Mouse (Mus musculus) brain, embryonic 14.5 days (tissue): ENCODE measurements around the gene Gc. TPM values are rescaled to one million over a fixed set of nuclear protein-coding genes. Genes with fewer than 3 reads are reported as not detected.

ENCODE experiments used
- DNase-seq: peaks from one replicate; pipeline ENCODE4 v3.0.0-alpha.2; 2011; ENCODE audit warnings: low read depth
- CTCF ChIP-seq: fragments of 200-500 bp; IDR thresholded peaks from 2 replicates; pipeline ENCODE4 v1.5.1; 2012; ENCODE audit warnings: inconsistent platforms, mild to moderate bottlenecking, moderate library complexity, borderline replicate concordance; ENCODE audit not compliant: insufficient read depth, insufficient read length; ENCODE audit errors: extremely low read depth
- POLR2A ChIP-seq: fragments of 200-500 bp; IDR thresholded peaks from 2 replicates; pipeline ENCODE4 v1.6.1; 2012; ENCODE audit warnings: mild to moderate bottlenecking, inconsistent platforms, borderline replicate concordance; ENCODE audit not compliant: poor library complexity, insufficient read depth, insufficient read length, severe bottlenecking; ENCODE audit errors: extremely low read depth
- polyA plus RNA-seq: library from polyadenylated mRNA; depleted of rRNA; stranded (reverse); fragments of >200 nt; gene quantifications from 2 replicates; pipeline ENCODE4 v1.2.3, GENCODE M21; 2012; rRNA removed

Gc gene
- polyA plus RNA-seq, 1 experiment: 0.27 TPM

GRCm38 (mm10) chr5:89411536-89411935 is 46.2 kb downstream of the Gc start:
- TF ChIP-seq POLR2A (no peak), CTCF (no peak)
- peak; percentile 45 for DNase-seq

GRCm38 (mm10) chr5:89407376-89408082 is 50.2 kb downstream of the Gc start:
- DNase-seq: no peak
- TF ChIP-seq POLR2A: no peak
- TF ChIP-seq CTCF: no peak

GRCm38 (mm10) chr5:89405132-89405531 is 52.6 kb downstream of the Gc start:
- DNase-seq: no peak
- TF ChIP-seq CTCF: no peak
- no peak for TF ChIP-seq POLR2A

- no peak for DNase-seq
- TF ChIP-seq POLR2A (no peak), CTCF (no peak)
Observed at GRCm38 (mm10) chr5:89390405-89390804, 67.3 kb downstream of the Gc start.

GRCm38 (mm10) chr5:89384204-89384603 is 73.5 kb downstream of the Gc start:
- DNase-seq: peak; percentile 77
- TF ChIP-seq CTCF: peak; percentile 54
- no peak for TF ChIP-seq POLR2A

- TF ChIP-seq CTCF (no peak), POLR2A (no peak)
- no peak for DNase-seq
Observed at GRCm38 (mm10) chr5:89381340-89381739, 76.4 kb downstream of the Gc start.

- no peak for DNase-seq
- TF ChIP-seq POLR2A (no peak), CTCF (no peak)
Observed at GRCm38 (mm10) chr5:89370140-89370539, 87.6 kb downstream of the Gc start.

GRCm38 (mm10) chr5:89368045-89368743 is 89.5 kb downstream of the Gc start:
- no peak for TF ChIP-seq POLR2A
- no peak for TF ChIP-seq CTCF
- peak; percentile 19 for DNase-seq

Other genes with a start within 250 kb of the Gc start
- 0.04 and 0.14 TPM in 2 replicates for gene Npffr2, start 69.5 kb upstream of the Gc start, polyA plus RNA-seq